Mouse (Mus musculus) ES-E14 (cell line): Measurements from ENCODE around the gene Nectin3. TPM values are rescaled to one million over a fixed set of nuclear protein-coding genes. Genes with fewer than 3 reads are reported as not detected.

ENCODE experiments used
- DNase-seq: peaks from one replicate; pipeline ENCODE4 v3.0.0-alpha.2; 2013; ENCODE audit warnings: low read depth, low spot score
- H3K27ac ChIP-seq: 2 replicates; pipeline ENCODE4 v1.5.1; 2012; ENCODE audit warnings: low read depth, mild to moderate bottlenecking, low read length, moderate library complexity, mixed read lengths; ENCODE audit not compliant: poor library complexity, insufficient read depth, severe bottlenecking
- H3K36me3 ChIP-seq: 2 replicates; pipeline ENCODE4 v1.6.1; 2012; ENCODE audit warnings: mild to moderate bottlenecking, low read length, moderate library complexity, mixed read lengths; ENCODE audit not compliant: control insufficient read depth, poor library complexity, insufficient read depth, severe bottlenecking
- H3K4me1 ChIP-seq, 2 experiments: fragments of 150-350 bp in 1 of 2; sonication (generic) in 1 of 2; 2 replicates each; pipeline ENCODE4 v1.6.1; 2012; ENCODE audit warnings: low read length in 2 of 2, mild to moderate bottlenecking in 1 of 2, mixed read lengths in 1 of 2; ENCODE audit not compliant: control insufficient read depth in 2 of 2, insufficient read depth in 2 of 2, poor library complexity in 1 of 2
- H3K4me3 ChIP-seq, 2 experiments: fragments of 150-350 bp in 1 of 2; sonication (generic) in 1 of 2; 2 replicates each; pipeline ENCODE4 v1.5.1; 2012; ENCODE audit warnings: low read length in 2 of 2, low read depth in 1 of 2, mild to moderate bottlenecking in 1 of 2, mixed read lengths in 1 of 2; ENCODE audit not compliant: insufficient read depth in 1 of 2, poor library complexity in 1 of 2, severe bottlenecking in 1 of 2
- H3K9ac ChIP-seq: 2 replicates; pipeline ENCODE4 v1.6.1; 2012; ENCODE audit warnings: low read depth, mild to moderate bottlenecking, low read length, mixed read lengths; ENCODE audit not compliant: poor library complexity, insufficient read depth, severe bottlenecking
- H3K9me3 ChIP-seq: fragments of 150-350 bp; sonication (generic); 2 replicates; pipeline ENCODE4 v1.6.1; 2012; ENCODE audit warnings: low read depth, mild to moderate bottlenecking, low read length; ENCODE audit not compliant: control insufficient read depth, insufficient read depth
- CHD2 ChIP-seq: IDR thresholded peaks from 2 replicates; pipeline ENCODE4 v1.6.1; 2014; ENCODE audit warnings: mild to moderate bottlenecking, low read depth, low read length, inconsistent platforms
- HCFC1 ChIP-seq: IDR thresholded peaks from 2 replicates; pipeline ENCODE4 v1.6.1; 2012; ENCODE audit warnings: low read length, inconsistent platforms, borderline replicate concordance; ENCODE audit not compliant: insufficient read depth
- MAFK ChIP-seq: IDR thresholded peaks from 2 replicates; pipeline ENCODE4 v1.6.1; 2014; ENCODE audit warnings: mild to moderate bottlenecking, low read depth, low read length, inconsistent platforms; ENCODE audit not compliant: insufficient read depth
- ZC3H11A ChIP-seq: IDR thresholded peaks from 2 replicates; pipeline ENCODE4 v1.6.1; 2012; ENCODE audit warnings: low read depth, mild to moderate bottlenecking, inconsistent platforms, low read length, borderline replicate concordance
- ZNF384 ChIP-seq: IDR thresholded peaks from 2 replicates; pipeline ENCODE4 v1.6.1; 2012; ENCODE audit warnings: low read depth, low read length, inconsistent platforms
- in situ Hi-C, 2 experiments: fragments of 600-800 bp; cut with MboI; formaldehyde crosslinking; loops; one replicate each; pipeline ENCODE4 v1.15.1; 2025; ENCODE audit warnings: low sequenced_read_pairs in 2 of 2, inconsistent platforms in 1 of 2; ENCODE audit not compliant: unreplicated experiment in 2 of 2
- total RNA-seq: library from RNA; depleted of rRNA; stranded (reverse); fragments of 300-350 nt; gene quantifications from 2 replicates; pipeline ENCODE4 v1.2.3, GENCODE M21; 2012

Gene Nectin3
- total RNA-seq, 1 experiment: 52.0 TPM

DNA sequence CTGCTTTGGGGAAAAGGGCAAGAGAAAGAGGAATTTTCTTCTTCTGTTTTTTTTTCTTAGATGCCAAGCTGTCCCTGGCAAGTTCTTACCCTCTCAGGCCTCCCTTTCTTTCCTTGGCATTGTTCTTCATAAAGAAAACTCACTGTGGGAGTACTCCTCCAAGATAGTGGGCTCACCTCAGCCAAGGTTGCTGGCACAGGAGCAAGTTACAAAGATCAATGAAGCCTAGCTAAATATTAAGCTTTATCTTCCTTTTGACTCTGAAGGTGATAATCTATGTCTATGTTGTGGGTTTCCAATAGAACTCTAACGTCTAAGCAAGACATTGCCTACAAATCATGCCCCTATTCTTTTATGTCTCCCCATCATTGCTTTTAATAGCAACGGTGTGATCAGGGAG lies 21.3 kb upstream of the Nectin3 start:
- Histone ChIP-seq H3K4me1 (no peaks in the 10 kb centered on the region), H3K27ac (no peak overlapping the region), H3K9ac (no peak overlapping the region), H3K36me3 (no peaks in the 10 kb centered on the region), H3K9me3 (no peaks in the 10 kb centered on the region), H3K4me3 (no peak overlapping the region)
- in situ Hi-C loops: no loop called here
- TF ChIP-seq MAFK (no peak), ZC3H11A (no peak), CHD2 (no peak), ZNF384 (no peak), HCFC1 (no peak)
- DNase-seq: no peak

DNA sequence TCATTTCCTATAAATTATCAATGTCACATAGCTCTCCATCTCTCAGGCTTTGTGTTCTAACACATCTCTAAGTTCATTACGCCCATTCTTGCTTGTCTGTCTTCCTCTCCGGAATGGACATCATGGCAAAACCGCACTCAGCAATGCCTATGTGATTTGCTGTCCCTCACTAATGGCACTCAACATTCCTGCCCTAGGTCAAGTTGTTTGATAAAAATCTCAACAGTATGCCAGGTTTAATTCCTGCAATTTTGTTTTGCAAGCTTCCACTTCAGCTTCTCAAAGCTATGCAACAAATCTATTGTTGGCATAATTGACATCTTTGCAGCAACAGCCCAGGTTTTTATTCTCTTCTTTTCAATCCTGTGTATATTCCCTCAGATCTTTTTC lies 9.6 kb upstream of the Nectin3 start:
- no peak for DNase-seq
- in situ Hi-C loops: no loop called here
- Histone ChIP-seq H3K9me3 (no peaks in the 10 kb centered on the region), H3K4me3 (no peak overlapping the region), H3K36me3 (no peaks in the 10 kb centered on the region), H3K4me1 (peaks cover 0 to 6% of the 10 kb centered on the region in 2 experiments; a peak in 1 of 4 replicates), H3K9ac (no peak overlapping the region), H3K27ac (no peak overlapping the region)
- TF ChIP-seq MAFK (no peak), HCFC1 (no peak), ZNF384 (no peak), CHD2 (no peak), ZC3H11A (no peak)

DNA sequence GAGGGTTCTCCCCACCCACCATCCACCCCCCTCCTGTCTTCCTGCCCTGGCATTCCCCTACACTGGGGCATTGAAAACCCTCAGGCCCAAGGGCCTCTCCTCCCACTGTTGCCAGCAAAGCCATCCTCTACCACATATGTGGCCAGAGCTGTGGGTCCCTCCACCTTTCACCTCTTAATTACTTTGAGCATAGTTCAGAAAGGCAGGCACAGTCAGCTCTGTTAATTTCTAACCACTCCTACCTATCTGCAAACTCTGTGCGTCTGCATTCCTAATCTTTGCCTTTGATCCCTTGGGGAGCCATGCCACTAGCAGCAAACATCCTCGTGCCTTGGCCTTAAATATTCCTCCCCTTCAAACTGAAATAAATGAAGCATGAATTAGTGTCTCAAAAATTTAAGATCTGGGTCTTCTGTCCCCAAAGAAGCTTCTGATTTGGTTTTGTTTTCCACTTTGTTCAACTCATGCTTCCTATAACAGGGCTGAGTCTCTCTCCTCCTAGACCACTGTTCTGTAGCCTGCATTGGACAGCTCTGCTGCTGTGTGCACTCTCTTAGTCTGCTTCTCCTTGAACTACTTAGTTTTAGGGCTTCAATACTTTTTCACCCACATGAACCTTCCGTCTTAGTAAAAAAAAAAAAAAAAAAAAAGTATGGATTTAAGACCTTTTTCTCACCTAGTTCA lies 9.1 kb upstream of the Nectin3 start:
- Histone ChIP-seq H3K27ac (no peak overlapping the region), H3K9ac (no peak overlapping the region), H3K4me1 (peaks cover 0 to 6% of the 10 kb centered on the region in 2 experiments; a peak in 2 of 4 replicates), H3K36me3 (no peaks in the 10 kb centered on the region), H3K9me3 (no peaks in the 10 kb centered on the region), H3K4me3 (no peak overlapping the region)
- TF ChIP-seq ZNF384 (no peak), HCFC1 (no peak), MAFK (no peak), ZC3H11A (no peak), CHD2 (no peak)
- DNase-seq: no peak
- in situ Hi-C loops: no loop called here

DNA sequence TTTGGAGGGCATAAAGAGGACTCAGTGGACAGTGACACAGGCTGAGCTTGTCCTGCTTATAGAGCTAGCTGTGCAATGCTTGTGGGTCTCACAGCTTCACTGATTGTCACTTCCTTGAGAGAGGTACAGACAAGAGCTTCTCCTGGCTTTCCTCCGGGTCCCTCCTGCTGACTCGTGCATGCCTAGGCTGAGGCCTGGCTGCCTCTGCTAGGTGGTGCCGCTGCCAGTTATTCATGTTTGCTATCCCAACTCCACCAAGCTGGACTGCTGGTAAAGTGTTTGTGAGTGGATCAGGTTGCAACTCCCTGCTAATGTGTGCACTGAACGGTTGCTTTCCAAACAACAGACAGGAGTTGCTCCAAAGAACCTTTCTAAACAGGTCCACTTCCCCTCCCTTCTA lies 5.7 kb upstream of the Nectin3 start:
- no peak for TF ChIP-seq ZNF384
- no peak for TF ChIP-seq CHD2
- TF ChIP-seq HCFC1: no peak
- TF ChIP-seq ZC3H11A: no peak
- TF ChIP-seq MAFK: no peak
- Histone ChIP-seq H3K4me3 (no peak overlapping the region), H3K36me3 (no peaks in the 10 kb centered on the region), H3K9ac (no peak overlapping the region), H3K4me1 (peaks cover 13 to 14% of the 10 kb centered on the region in 2 experiments), H3K9me3 (no peaks in the 10 kb centered on the region), H3K27ac (no peak overlapping the region)
- in situ Hi-C loops: no loop called here
- no peak for DNase-seq

DNA sequence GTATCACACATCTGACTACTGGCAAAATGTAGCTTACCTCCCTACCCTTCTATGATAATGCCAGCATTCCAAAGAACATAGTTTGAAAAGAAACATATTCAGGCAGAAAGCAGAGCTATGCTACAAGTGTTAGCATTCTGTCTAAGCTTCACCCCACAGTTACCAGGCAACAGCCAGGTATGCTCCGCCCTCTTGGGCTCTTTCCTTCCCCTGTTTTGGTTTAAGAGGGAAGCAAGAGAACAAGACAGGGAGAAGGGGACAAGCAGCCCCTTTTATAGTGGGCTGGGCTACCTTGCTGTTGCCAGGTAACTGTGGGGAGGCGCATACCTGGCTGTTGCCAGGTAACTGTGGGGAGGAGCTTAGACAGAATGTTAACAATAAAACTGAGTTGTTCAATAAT lies 4.0 kb upstream of the Nectin3 start:
- Histone ChIP-seq H3K4me3 (no peak overlapping the region), H3K27ac (no peak overlapping the region), H3K9me3 (no peaks in the 10 kb centered on the region), H3K36me3 (no peaks in the 10 kb centered on the region), H3K4me1 (peaks cover 14 to 18% of the 10 kb centered on the region in 2 experiments), H3K9ac (no peak overlapping the region)
- TF ChIP-seq ZNF384: no peak
- no peak for TF ChIP-seq ZC3H11A
- TF ChIP-seq CHD2: no peak
- no peak for TF ChIP-seq HCFC1
- TF ChIP-seq MAFK: no peak
- in situ Hi-C loops: no loop called here
- no peak for DNase-seq
